Mouse (Mus musculus): ENCODE measurements at regions not wholly inside any gene's neighbourhood (a gene's known extent, or its start where the extent isn't known, plus 50 kb on each side); places are given as distances from the start of the nearest gene placed in this dataset.

- TF ChIP-seq ZC3H11A (IDR thresholded peaks at IDR 0.05; ENCODE audit: borderline replicate concordance, low read depth, low read length) (no peak), MAFK (IDR thresholded peaks at IDR 0.05; ENCODE audit: insufficient read depth, low read depth, low read length) (no peak), ZNF384 (IDR thresholded peaks at IDR 0.05; ENCODE audit: low read depth, low read length) (no peak)
Measured at GRCm38 (mm10) chr9:30314355-30315171, 112.3 kb upstream of the Snx19 start.

Data from ES-E14 (cell line).